ENCODE assay signal across 22 mouse cellular contexts in the genomic region with DNA sequence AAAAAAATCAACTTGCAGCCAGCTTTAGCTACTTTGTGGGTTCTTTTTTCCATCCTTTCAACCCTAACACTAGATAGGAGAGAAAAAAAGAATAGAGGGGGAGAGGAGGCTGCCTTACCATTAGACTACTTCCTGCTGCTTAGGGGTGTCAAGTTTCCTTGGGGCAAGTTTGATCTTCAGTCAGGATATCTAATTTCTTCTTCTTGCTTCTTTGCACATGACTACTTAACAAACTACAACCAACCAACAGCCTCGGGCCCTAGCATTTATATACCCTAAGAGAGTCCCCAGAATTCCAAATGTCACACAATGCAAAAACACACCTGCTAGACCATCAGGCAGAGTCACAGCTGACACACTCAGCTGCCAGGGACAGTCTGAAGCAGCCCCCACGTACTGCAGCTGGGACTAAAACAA.
DNase-seq lines count a peak whose midpoint lies in the region; ATAC-seq and TF ChIP-seq lines count a peak whose summit lies in the region.
"Had no signal": no experiment of that assay in that cellular context is flagged by ENCODE, and none has a peak within 500 bp of the region (broad histone marks: within the 10 kb centered on the region; RNA-seq: fewer than 3 reads in every experiment).

No protein-coding gene starts in this region.

- TF ChIP-seq CTCF in thymus, adult 2 months (IDR thresholded peaks at IDR 0.05; ENCODE audit: borderline replicate concordance, control insufficient read depth, extremely low read depth, insufficient read depth, low read length, poor library complexity) = no peak
- TF ChIP-seq CTCF in MEL (IDR thresholded peaks at IDR 0.05 in 2 of 3, conservative IDR thresholded peaks at IDR 0.05 in 1 of 3; ENCODE audit: control insufficient read depth in 1 of 3, insufficient read depth in 1 of 3, low read depth in 2 of 3, low read length in 3 of 3, poor library complexity in 1 of 3, severe bottlenecking in 1 of 3) = no peak

- peak in 1 of 2 experiments; percentile 17; a peak in 1 of 4 replicates for TF ChIP-seq EP300 in MEL (IDR thresholded peaks at IDR 0.05; ENCODE audit: low read depth in 1 of 2, low read length in 2 of 2)

- TF ChIP-seq RAD21 in MEL (IDR thresholded peaks at IDR 0.05; ENCODE audit: low read depth, low read length) = no peak

- 14% methylated on average over 2 of the region's 2 CpGs for WGBS in kidney, embryonic 14.5 days
- 3% methylated on average over 2 of the region's 2 CpGs for WGBS in thymus, adult 2 months
- WGBS in forebrain, embryonic 10.5 days = 42% methylated on average over 2 of the region's 2 CpGs

- no peaks in the 10 kb centered on the region for H3K27me3 ChIP-seq in kidney, embryonic 14.5 days (ENCODE audit: control insufficient read depth, insufficient read depth, low read length)
- H3K27me3 ChIP-seq in thymus, adult 2 months (ENCODE audit: control insufficient read depth, insufficient read depth, low read length) = no peaks in the 10 kb centered on the region
- H3K27me3 ChIP-seq in MEL (ENCODE audit: control insufficient read depth in 1 of 2, insufficient read depth in 2 of 2, low read length in 2 of 2) = no peaks in the 10 kb centered on the region
- no peaks in the 10 kb centered on the region for H3K27me3 ChIP-seq in myocyte (ENCODE audit: control insufficient read depth, insufficient read depth, insufficient read length)
- no peaks in the 10 kb centered on the region for H3K27me3 ChIP-seq in forebrain, embryonic 10.5 days (ENCODE audit: poor library complexity, severe bottlenecking)
- H3K27me3 ChIP-seq: embryonic facial prominence, embryonic 12.5 days; forebrain, embryonic 15.5 days; hindbrain, embryonic 12.5 days; liver, embryonic 12.5 days; neural tube, embryonic 12.5 days had no signal

- no peak overlapping the region for H3K4me2 ChIP-seq in kidney, embryonic 14.5 days (replicated peaks; ENCODE audit: low read depth, low read length)
- H3K4me2 ChIP-seq in myocyte (ENCODE audit: low read depth) = no peak overlapping the region
- H3K4me2 ChIP-seq: embryonic facial prominence, embryonic 12.5 days; forebrain, embryonic 15.5 days; heart, embryonic 11.5 days; hindbrain, embryonic 12.5 days; liver, embryonic 12.5 days; neural tube, embryonic 12.5 days had no signal

- DNase-seq in kidney, postnatal 10 days = no peak
- DNase-seq in thymus, adult 2 months = no peak
- DNase-seq in thymus, adult 18-20 months = no peak
- peak; percentile 66 for DNase-seq in MEL (ENCODE audit: low read depth, low spot score)
- no peak for DNase-seq in forebrain, embryonic 10.5 days (ENCODE audit: extremely low spot score, low spot score)
- no peak for DNase-seq in adrenal gland, postnatal 4 days (ENCODE audit: low spot score in 2 of 2)
- DNase-seq: cerebellum, adult 8-10 months; gastrocnemius, postnatal 25 days; heart, postnatal 10 days; left cerebral cortex, postnatal 4 days; lung, adult 2 months; right cerebral cortex, postnatal 4 days had no signal

- no peaks in the 10 kb centered on the region for H3K9me3 ChIP-seq in kidney, embryonic 14.5 days (ENCODE audit: control insufficient read depth, low read length)
- H3K9me3 ChIP-seq in MEL (replicated peaks; ENCODE audit: insufficient read depth, low read length) = no peaks in the 10 kb centered on the region
- no peaks in the 10 kb centered on the region for H3K9me3 ChIP-seq in forebrain, embryonic 10.5 days
- H3K9me3 ChIP-seq: embryonic facial prominence, embryonic 12.5 days; forebrain, embryonic 15.5 days; G1E; hindbrain, embryonic 12.5 days; liver, embryonic 12.5 days; midbrain, embryonic 10.5 days; neural tube, embryonic 12.5 days had no signal

- H3K27ac ChIP-seq in kidney, embryonic 14.5 days (ENCODE audit: low read depth, low read length) = peak overlapping the region; percentile 6; the same call in 1 of the 2 replicates
- H3K27ac ChIP-seq in thymus, adult 2 months (ENCODE audit: control insufficient read depth, insufficient read depth, low read length) = peak overlapping the region; percentile 71
- H3K27ac ChIP-seq in MEL (ENCODE audit: control insufficient read depth, low read depth, low read length) = peak overlapping the region; percentile 41
- no peak overlapping the region for H3K27ac ChIP-seq in forebrain, embryonic 10.5 days
- H3K27ac ChIP-seq: embryonic facial prominence, embryonic 12.5 days; forebrain, embryonic 15.5 days; hindbrain, embryonic 12.5 days; midbrain, embryonic 10.5 days; neural tube, embryonic 12.5 days had no signal

- H3ac ChIP-seq in myocyte (ENCODE audit: control insufficient read depth, insufficient read length) = no peak overlapping the region

- H3K79me2 ChIP-seq in MEL (ENCODE audit: control insufficient read depth, insufficient read depth, low read length, poor library complexity) = peaks cover 4% of the 10 kb centered on the region
- H3K79me2 ChIP-seq in myocyte (ENCODE audit: control insufficient read depth, insufficient read depth) = peaks cover 11% of the 10 kb centered on the region

- H3K9ac ChIP-seq in kidney, embryonic 14.5 days (ENCODE audit: low read depth, low read length) = no peak overlapping the region
- H3K9ac ChIP-seq in MEL (ENCODE audit: control insufficient read depth, low read depth, low read length, poor library complexity, severe bottlenecking) = no peak overlapping the region
- H3K9ac ChIP-seq: embryonic facial prominence, embryonic 12.5 days; forebrain, embryonic 15.5 days; hindbrain, embryonic 12.5 days; liver, embryonic 12.5 days; neural tube, embryonic 12.5 days had no signal

- no peaks in the 10 kb centered on the region for H3K36me3 ChIP-seq in kidney, embryonic 14.5 days (ENCODE audit: control insufficient read depth, insufficient read depth, low read length)
- no peaks in the 10 kb centered on the region for H3K36me3 ChIP-seq in thymus, adult 2 months (ENCODE audit: control insufficient read depth, insufficient read depth, low read length)
- peaks cover 1 to 31% of the 10 kb centered on the region in 2 experiments; a peak in 3 of 4 replicates for H3K36me3 ChIP-seq in MEL (ENCODE audit: control insufficient read depth in 1 of 2, insufficient read depth in 2 of 2, low read length in 2 of 2)
- H3K36me3 ChIP-seq in myocyte (ENCODE audit: control insufficient read depth, insufficient read depth) = no peaks in the 10 kb centered on the region
- no peaks in the 10 kb centered on the region for H3K36me3 ChIP-seq in forebrain, embryonic 10.5 days (replicated peaks)
- H3K36me3 ChIP-seq: embryonic facial prominence, embryonic 12.5 days; forebrain, embryonic 15.5 days; hindbrain, embryonic 12.5 days; liver, embryonic 12.5 days; midbrain, embryonic 10.5 days; neural tube, embryonic 12.5 days had no signal

- H3K4me1 ChIP-seq in kidney, embryonic 14.5 days (ENCODE audit: control insufficient read depth, insufficient read depth, low read length) = peaks cover 50% of the 10 kb centered on the region
- peaks cover 52% of the 10 kb centered on the region for H3K4me1 ChIP-seq in thymus, adult 2 months (replicated peaks; ENCODE audit: control insufficient read depth, insufficient read depth, low read length)
- H3K4me1 ChIP-seq in MEL (ENCODE audit: control insufficient read depth in 1 of 2, insufficient read depth in 2 of 2, low read length in 2 of 2) = peaks cover 14 to 25% of the 10 kb centered on the region in 2 experiments
- peaks cover 44% of the 10 kb centered on the region for H3K4me1 ChIP-seq in forebrain, embryonic 10.5 days
- H3K4me1 ChIP-seq: neural tube, embryonic 12.5 days had no signal

- H3K4me3 ChIP-seq in kidney, embryonic 14.5 days (ENCODE audit: low read length) = no peak overlapping the region
- no peak overlapping the region for H3K4me3 ChIP-seq in thymus, adult 2 months (ENCODE audit: control insufficient read depth, insufficient read depth, low read length)
- H3K4me3 ChIP-seq in MEL (ENCODE audit: control insufficient read depth in 1 of 2, insufficient read depth in 1 of 2, low read depth in 2 of 2, low read length in 2 of 2) (no peak overlapping the region), myocyte (no peak overlapping the region)
- H3K4me3 ChIP-seq in forebrain, embryonic 10.5 days = no peak overlapping the region
- H3K4me3 ChIP-seq: embryonic facial prominence, embryonic 12.5 days; forebrain, embryonic 15.5 days; hindbrain, embryonic 12.5 days; liver, embryonic 12.5 days; midbrain, embryonic 10.5 days; neural tube, embryonic 12.5 days had no signal

- TF ChIP-seq POLR2A in thymus, adult 2 months (IDR thresholded peaks at IDR 0.05; ENCODE audit: control insufficient read depth, extremely low read depth, insufficient read depth, low read length, poor library complexity) = no peak
- TF ChIP-seq POLR2A in MEL (IDR thresholded peaks at IDR 0.05; ENCODE audit: control insufficient read depth in 1 of 2, insufficient read depth in 1 of 2, low read depth in 1 of 2, low read length in 2 of 2, poor library complexity in 1 of 2) = no peak
- no peak for TF ChIP-seq POLR2A in myocyte (IDR thresholded peaks at IDR 0.05; ENCODE audit: insufficient read length, low read depth)

- ATAC-seq in kidney, embryonic 14.5 days (ENCODE audit: low FRiP score, low TSS enrichment) = peak; percentile 50
- ATAC-seq: forebrain, embryonic 15.5 days had no signal

TF ChIP-seq in MEL, 35 proteins besides CTCF, POLR2A, EP300 and RAD21:
- TF ChIP-seq TBP (IDR thresholded peaks at IDR 0.05; ENCODE audit: low read depth, low read length) (no peak), RCOR1 (IDR thresholded peaks at IDR 0.05; ENCODE audit: low read depth, low read length) (no peak), SIN3A (IDR thresholded peaks at IDR 0.05; ENCODE audit: low read length) (0 out of 2 replicates have a peak, but pooled peaks have one; percentile 15), ZNF384 (IDR thresholded peaks at IDR 0.05; ENCODE audit: low read depth, low read length) (peak; percentile 53), MXI1 (IDR thresholded peaks at IDR 0.05; ENCODE audit: low read depth, low read length) (peak; percentile 16; the same call in 1 of the 2 replicates)

TF ChIP-seq in myocyte, 11 proteins besides CTCF, POLR2A, EP300 and RAD21 (continues in another document):
- TF ChIP-seq TCF12 (IDR thresholded peaks at IDR 0.05; ENCODE audit: insufficient read depth, poor library complexity, severe bottlenecking) (peak; percentile 94), MYOD1 (IDR thresholded peaks at IDR 0.05; ENCODE audit: control insufficient read depth in 1 of 3, insufficient read length in 2 of 3, low read depth in 2 of 3) (peak; percentile 26 to 93 (median 90)), POLR2AphosphoS2 (IDR thresholded peaks at IDR 0.05; ENCODE audit: insufficient read length, low read depth) (no peak), USF1 (IDR thresholded peaks at IDR 0.05; ENCODE audit: low read depth) (no peak), E2F4 (IDR thresholded peaks at IDR 0.05; ENCODE audit: insufficient read depth) (no peak), MAX (IDR thresholded peaks at IDR 0.05; ENCODE audit: low read depth) (no peak), SRF (IDR thresholded peaks at IDR 0.05; ENCODE audit: control insufficient read depth, insufficient read length, low read depth) (no peak), REST (IDR thresholded peaks at IDR 0.05; ENCODE audit: insufficient read depth, insufficient read length) (no peak), CEBPB (IDR thresholded peaks at IDR 0.05; ENCODE audit: insufficient read depth, poor library complexity, severe bottlenecking) (no peak), TCF3 (IDR thresholded peaks at IDR 0.05; ENCODE audit: insufficient read length, low read depth) (peak; percentile 93)
